Mouse (Mus musculus) C2C12 (cell line): ENCODE data around the gene Camta1.

Source experiments
- CEBPB ChIP-seq: IDR thresholded peaks from one replicate; pipeline ENCODE4 v1.6.1; 2011; ENCODE audit warnings: low read depth, mild to moderate bottlenecking, control low read depth, moderate library complexity
- CTCF ChIP-seq: IDR thresholded peaks from one replicate; pipeline ENCODE4 v1.5.1; 2011; ENCODE audit not compliant: control insufficient read depth, insufficient read depth, insufficient read length
- FOSL1 ChIP-seq: IDR thresholded peaks from one replicate; pipeline ENCODE4 v1.8.0; 2011; ENCODE audit warnings: mild to moderate bottlenecking, low read length; ENCODE audit not compliant: poor library complexity, insufficient read depth, severe bottlenecking
- MAX ChIP-seq: IDR thresholded peaks from one replicate; pipeline ENCODE4 v1.6.1; 2011; ENCODE audit warnings: mild to moderate bottlenecking, control low read depth
- MYOD1 ChIP-seq: IDR thresholded peaks from one replicate; pipeline ENCODE4 v1.6.1; 2011; ENCODE audit warnings: low read depth; ENCODE audit not compliant: control insufficient read depth, insufficient read length
- USF1 ChIP-seq: IDR thresholded peaks from one replicate; pipeline ENCODE4 v1.6.1; 2011; ENCODE audit warnings: low read depth, mild to moderate bottlenecking, control low read depth, moderate library complexity

DNA sequence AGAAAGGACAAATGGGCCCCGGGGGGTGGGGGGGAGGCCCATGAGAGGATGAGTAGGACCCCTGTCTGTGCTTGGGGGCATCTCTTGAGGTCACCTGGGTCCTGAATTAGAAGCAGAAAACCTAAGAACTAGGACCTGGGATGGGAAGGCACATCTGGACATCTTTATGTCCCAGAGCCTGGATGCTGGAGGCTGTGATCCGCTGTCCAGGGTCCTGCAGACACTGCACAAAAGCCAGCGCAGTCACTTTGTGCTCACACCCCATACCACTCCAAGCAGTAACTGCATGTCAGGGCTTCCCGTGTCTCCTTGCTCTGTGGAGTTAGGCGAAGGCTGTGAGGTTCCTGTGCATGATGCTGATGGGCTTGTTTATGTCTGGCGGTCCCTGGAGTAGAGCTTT, 699.8 kb downstream of the Camta1 start:
- TF ChIP-seq MYOD1: no peak
- no peak for TF ChIP-seq CTCF
- no peak for TF ChIP-seq MAX
- no peak for TF ChIP-seq USF1
- TF ChIP-seq CEBPB: no peak
- TF ChIP-seq FOSL1: no peak
